Mouse (Mus musculus) cortical plate, adult 2 months (tissue): ENCODE data around the gene Dapp1.

Experiments
- CTCF ChIP-seq: fragments of 200-500 bp; IDR thresholded peaks from 2 replicates; pipeline ENCODE4 v1.5.1; 2011; ENCODE audit warnings: mild to moderate bottlenecking, control low read depth, low read length; ENCODE audit not compliant: insufficient read depth; ENCODE audit errors: extremely low read depth
- POLR2A ChIP-seq: fragments of 200-500 bp; IDR thresholded peaks from 2 replicates; pipeline ENCODE4 v1.6.1; 2011; ENCODE audit warnings: mild to moderate bottlenecking, low read length, control low read depth; ENCODE audit not compliant: insufficient read depth; ENCODE audit errors: extremely low read depth

GRCm38 (mm10) chr3:137994196-137994595, 12.9 kb upstream of the Dapp1 start:
- TF ChIP-seq POLR2A (no peak), CTCF (no peak)
